Mouse (Mus musculus): ENCODE measurements around the gene Cit.

DNA sequence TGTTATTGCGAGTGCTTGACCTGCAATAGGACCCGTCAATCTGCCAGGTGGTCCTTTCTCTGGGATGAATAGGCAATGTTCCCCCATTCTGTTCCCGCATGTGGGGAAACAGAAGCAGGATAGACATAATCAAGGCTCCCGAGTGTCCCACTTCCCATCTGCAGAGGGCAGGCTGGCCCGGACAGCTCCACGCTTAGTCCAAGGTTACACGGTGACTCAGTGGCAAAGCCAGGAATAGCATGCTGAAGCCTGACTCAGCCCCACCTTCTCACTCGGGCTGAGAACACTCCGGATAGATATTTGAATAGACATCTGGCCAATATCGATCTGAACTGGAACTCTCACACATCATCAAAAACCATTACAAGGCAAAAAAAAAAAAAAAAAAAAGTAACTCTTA is 130.6 kb downstream of the Cit start:
- TF ChIP-seq CTCF (IDR thresholded peaks at IDR 0.05; ENCODE audit: low read depth), result peak; percentile 45
- TF ChIP-seq EP300 (optimal IDR thresholded peaks at IDR 0.05), result no peak
